Mouse (Mus musculus): Measurements from ENCODE around the gene Trpc2. TPM values are rescaled to one million over a fixed set of nuclear protein-coding genes. Genes with fewer than 3 reads are reported as not detected.

Trpc2 gene
- polyA plus RNA-seq, 1 experiment: not detected

DNA sequence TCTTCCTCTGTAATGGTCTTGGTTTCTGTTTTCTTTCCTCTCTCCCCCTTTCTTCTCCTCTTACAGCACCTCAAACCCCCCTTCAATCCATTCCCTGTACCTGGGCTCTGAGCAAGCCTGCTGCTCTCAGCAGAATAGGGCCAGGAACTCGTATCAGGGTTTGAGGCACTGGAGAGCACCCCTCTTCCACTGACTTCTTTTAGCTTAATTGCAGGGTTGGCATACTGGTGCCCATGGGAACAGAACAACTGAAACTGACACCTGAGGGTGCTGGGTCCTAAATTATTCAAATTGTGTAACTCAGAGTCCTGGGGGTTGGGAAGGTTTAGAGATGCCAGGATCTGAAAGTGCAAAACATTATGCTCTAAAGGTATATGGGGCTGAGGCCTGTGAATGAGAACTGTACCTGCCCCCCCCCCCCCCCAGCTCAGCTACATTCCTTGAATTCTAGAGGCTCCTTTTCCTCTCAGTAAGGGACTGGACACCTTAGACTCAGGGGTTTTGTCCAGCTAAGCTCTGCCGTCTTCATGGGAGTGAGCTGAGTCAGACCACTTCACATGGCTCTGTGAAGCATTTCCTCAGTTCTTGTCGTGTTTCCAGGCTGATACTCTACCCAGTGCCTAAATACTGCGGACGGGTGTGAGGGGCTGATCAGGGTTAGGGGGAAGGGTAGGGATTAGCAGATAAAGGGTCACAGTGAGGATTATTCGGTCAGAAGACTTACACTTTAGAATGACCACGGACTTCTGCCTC is 33.8 kb downstream of the Trpc2 start, which contains the start of gene Chrna10:
Gene Chrna10 (minus strand): TSS at position 250 of the 753 bp plus-strand sequence.
- no peak within 1 kb of the TSS for H3K9ac ChIP-seq (ENCODE audit: low read depth, poor library complexity, severe bottlenecking)
- peaks cover 21% of the 10 kb centered on the region for H3K36me3 ChIP-seq (ENCODE audit: control insufficient read depth, insufficient read depth, low read length, poor library complexity, severe bottlenecking)
- H3K27me3 ChIP-seq (ENCODE audit: control insufficient read depth, insufficient read depth, low read length, poor library complexity, severe bottlenecking): no peaks in the 10 kb centered on the region
- no peak within 1 kb of the TSS for H3K27ac ChIP-seq (ENCODE audit: insufficient read depth, low read length)
- no peak within 1 kb of the TSS for H3K4me3 ChIP-seq (ENCODE audit: low read depth, low read length)
- H3K4me1 ChIP-seq (ENCODE audit: control insufficient read depth, insufficient read depth, low read length): no peaks in the 10 kb centered on the region
- H3K9me3 ChIP-seq (replicated peaks; ENCODE audit: control insufficient read depth, insufficient read depth, low read length, poor library complexity, severe bottlenecking): no peaks in the 10 kb centered on the region
- TF ChIP-seq POLR2A (IDR thresholded peaks at IDR 0.05; ENCODE audit: insufficient read depth, low read length): no peak
- no peak for TF ChIP-seq CTCF (IDR thresholded peaks at IDR 0.05; ENCODE audit: low read depth, low read length)
- no peak for TF ChIP-seq EP300 (IDR thresholded peaks at IDR 0.05; ENCODE audit: insufficient read depth, low read depth, low read length)

DNA sequence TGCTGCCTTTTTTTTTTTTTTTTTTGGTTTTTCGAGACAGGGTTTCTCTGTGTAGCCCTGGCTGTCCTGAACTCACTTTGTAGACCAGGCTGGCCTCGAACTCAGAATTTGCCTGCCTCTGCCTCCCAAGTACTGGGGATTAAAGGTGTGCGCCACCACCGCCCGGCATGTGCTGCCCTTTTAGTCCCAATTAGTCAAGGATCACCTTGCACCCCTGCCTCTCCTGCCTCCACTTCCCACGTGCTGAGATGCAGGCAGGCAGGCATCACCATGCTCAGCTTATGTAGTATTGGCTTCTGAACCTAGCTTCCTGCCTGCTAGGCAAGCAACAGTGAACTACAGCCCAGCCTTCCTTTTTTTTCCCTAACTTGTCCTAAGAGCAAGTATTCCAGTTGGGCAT is 34.5 kb downstream of the Trpc2 start:
- H3K9me3 ChIP-seq (replicated peaks; ENCODE audit: control insufficient read depth, insufficient read depth, low read length, poor library complexity, severe bottlenecking): no peaks in the 10 kb centered on the region
- peaks cover 27% of the 10 kb centered on the region for H3K36me3 ChIP-seq (ENCODE audit: control insufficient read depth, insufficient read depth, low read length, poor library complexity, severe bottlenecking)
- H3K27ac ChIP-seq (ENCODE audit: insufficient read depth, low read length): no peak overlapping the region
- H3K9ac ChIP-seq (ENCODE audit: low read depth, poor library complexity, severe bottlenecking): no peak overlapping the region
- H3K27me3 ChIP-seq (ENCODE audit: control insufficient read depth, insufficient read depth, low read length, poor library complexity, severe bottlenecking): no peaks in the 10 kb centered on the region
- H3K4me3 ChIP-seq (ENCODE audit: low read depth, low read length): no peak overlapping the region
- no peaks in the 10 kb centered on the region for H3K4me1 ChIP-seq (ENCODE audit: control insufficient read depth, insufficient read depth, low read length)
- no peak for TF ChIP-seq POLR2A (IDR thresholded peaks at IDR 0.05; ENCODE audit: insufficient read depth, low read length)
- no peak for TF ChIP-seq EP300 (IDR thresholded peaks at IDR 0.05; ENCODE audit: insufficient read depth, low read depth, low read length)
- no peak for TF ChIP-seq CTCF (IDR thresholded peaks at IDR 0.05; ENCODE audit: low read depth, low read length)

DNA sequence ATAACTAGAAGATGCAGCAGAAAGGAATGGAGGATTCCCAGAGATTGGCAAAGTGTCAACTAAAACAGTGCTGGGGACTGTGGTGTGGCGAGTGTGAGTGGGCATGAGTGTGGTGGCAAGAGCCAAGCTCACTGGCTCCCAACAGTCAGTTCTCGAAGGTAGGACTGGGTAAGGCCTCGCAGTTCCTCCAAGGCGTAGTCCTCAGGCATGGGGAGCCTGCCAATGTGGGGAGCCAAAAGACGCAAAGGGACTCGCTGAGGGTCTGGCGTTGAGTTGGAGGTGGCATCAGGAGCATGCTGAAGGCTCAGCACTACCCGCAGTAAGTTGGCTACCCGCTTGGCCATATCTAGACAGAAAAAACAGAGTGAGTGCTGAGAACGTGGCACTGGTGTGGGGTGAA is 37.4 kb downstream of the Trpc2 start:
- H3K27me3 ChIP-seq (ENCODE audit: control insufficient read depth, insufficient read depth, low read length, poor library complexity, severe bottlenecking): no peaks in the 10 kb centered on the region
- H3K4me1 ChIP-seq (ENCODE audit: control insufficient read depth, insufficient read depth, low read length): no peaks in the 10 kb centered on the region
- H3K4me3 ChIP-seq (ENCODE audit: low read depth, low read length): no peak overlapping the region
- H3K9ac ChIP-seq (ENCODE audit: low read depth, poor library complexity, severe bottlenecking): no peak overlapping the region
- H3K9me3 ChIP-seq (replicated peaks; ENCODE audit: control insufficient read depth, insufficient read depth, low read length, poor library complexity, severe bottlenecking): no peaks in the 10 kb centered on the region
- TF ChIP-seq CTCF (IDR thresholded peaks at IDR 0.05; ENCODE audit: low read depth, low read length) (no peak), EP300 (IDR thresholded peaks at IDR 0.05; ENCODE audit: insufficient read depth, low read depth, low read length) (no peak), POLR2A (IDR thresholded peaks at IDR 0.05; ENCODE audit: insufficient read depth, low read length) (no peak)
- H3K27ac ChIP-seq (ENCODE audit: insufficient read depth, low read length): no peak overlapping the region
- H3K36me3 ChIP-seq (ENCODE audit: control insufficient read depth, insufficient read depth, low read length, poor library complexity, severe bottlenecking): peaks cover 57% of the 10 kb centered on the region

DNA sequence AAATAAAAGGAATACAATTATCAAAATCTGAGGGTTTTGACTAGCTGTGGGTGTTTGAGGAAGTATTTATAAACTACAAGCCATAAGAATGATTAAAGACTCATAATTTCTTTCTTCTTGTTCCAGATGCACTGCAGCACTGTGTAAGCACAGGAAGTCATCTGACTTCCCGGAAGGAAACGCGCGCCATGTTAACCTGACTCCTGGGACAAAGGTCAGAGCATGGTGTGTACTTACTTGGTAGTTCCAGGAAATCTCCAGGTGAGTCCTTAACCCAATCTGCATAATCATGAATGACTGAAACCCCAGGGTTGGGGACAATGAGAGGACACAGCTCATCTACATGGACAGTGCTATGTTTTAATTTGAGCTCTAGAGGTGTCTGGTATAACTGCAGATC is 49.5 kb downstream of the Trpc2 start:
- H3K36me3 ChIP-seq (ENCODE audit: control insufficient read depth, insufficient read depth, low read length, poor library complexity, severe bottlenecking): peaks cover 71% of the 10 kb centered on the region

DNA sequence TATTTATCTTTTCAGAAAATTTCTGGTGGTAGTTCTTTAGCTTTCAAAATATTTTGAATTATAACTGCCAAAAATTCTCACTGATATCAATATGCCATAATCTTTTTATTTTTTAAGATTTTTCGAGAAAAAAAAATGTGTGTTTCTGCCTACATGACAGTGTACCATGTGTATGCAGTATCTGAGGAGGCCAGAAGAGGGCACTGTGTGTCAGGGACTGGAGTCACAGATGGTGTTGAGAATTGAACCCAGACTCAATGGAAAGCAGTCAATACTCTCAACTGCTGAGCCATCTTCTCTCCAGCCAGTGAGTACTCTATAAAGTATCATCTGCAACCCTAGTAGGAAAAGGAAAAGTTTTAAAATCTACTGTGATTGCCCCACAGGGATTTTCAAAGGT is 54.5 kb downstream of the Trpc2 start:
- Histone ChIP-seq H3K27me3 (ENCODE audit: control insufficient read depth, insufficient read depth, low read length, poor library complexity, severe bottlenecking) (no peaks in the 10 kb centered on the region), H3K9me3 (replicated peaks; ENCODE audit: control insufficient read depth, insufficient read depth, low read length, poor library complexity, severe bottlenecking) (no peaks in the 10 kb centered on the region), H3K36me3 (ENCODE audit: control insufficient read depth, insufficient read depth, low read length, poor library complexity, severe bottlenecking) (peaks cover 66% of the 10 kb centered on the region), H3K27ac (ENCODE audit: insufficient read depth, low read length) (no peak overlapping the region), H3K4me1 (ENCODE audit: control insufficient read depth, insufficient read depth, low read length) (no peaks in the 10 kb centered on the region), H3K4me3 (ENCODE audit: low read depth, low read length) (no peak overlapping the region), H3K9ac (ENCODE audit: low read depth, poor library complexity, severe bottlenecking) (no peak overlapping the region)
- TF ChIP-seq EP300 (IDR thresholded peaks at IDR 0.05; ENCODE audit: insufficient read depth, low read depth, low read length) (no peak), CTCF (IDR thresholded peaks at IDR 0.05; ENCODE audit: low read depth, low read length) (peak; percentile 13)

More for the DNA sequence above, 49.5 kb downstream of the Trpc2 start:
- Histone ChIP-seq H3K27me3 (ENCODE audit: control insufficient read depth, insufficient read depth, low read length, poor library complexity, severe bottlenecking) (no peaks in the 10 kb centered on the region), H3K9ac (ENCODE audit: low read depth, poor library complexity, severe bottlenecking) (no peak overlapping the region), H3K9me3 (replicated peaks; ENCODE audit: control insufficient read depth, insufficient read depth, low read length, poor library complexity, severe bottlenecking) (no peaks in the 10 kb centered on the region), H3K4me3 (ENCODE audit: low read depth, low read length) (no peak overlapping the region), H3K27ac (ENCODE audit: insufficient read depth, low read length) (no peak overlapping the region), H3K4me1 (ENCODE audit: control insufficient read depth, insufficient read depth, low read length) (no peaks in the 10 kb centered on the region)
- TF ChIP-seq CTCF (IDR thresholded peaks at IDR 0.05; ENCODE audit: low read depth, low read length) (no peak), EP300 (IDR thresholded peaks at IDR 0.05; ENCODE audit: insufficient read depth, low read depth, low read length) (no peak), POLR2A (IDR thresholded peaks at IDR 0.05; ENCODE audit: insufficient read depth, low read length) (no peak)

DNA sequence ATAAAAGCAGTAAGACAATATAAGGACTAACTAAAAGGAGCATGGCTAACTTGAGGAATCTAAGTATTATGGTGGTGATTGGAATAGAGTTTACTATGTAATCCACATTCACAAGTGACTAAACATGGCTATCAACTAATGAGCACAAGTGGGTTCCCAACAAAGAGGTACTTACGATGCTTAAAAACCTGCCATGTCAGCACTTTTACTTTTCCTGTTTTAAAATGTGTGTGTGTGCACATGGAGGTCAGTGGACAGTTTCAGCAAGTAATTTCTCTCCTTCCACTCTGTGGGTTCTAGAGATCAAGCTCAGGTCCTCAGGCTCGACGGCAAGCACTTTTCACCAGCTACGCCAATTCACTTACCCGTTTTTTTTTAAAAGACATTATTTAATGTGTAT is 55.0 kb downstream of the Trpc2 start:
- H3K27ac ChIP-seq (ENCODE audit: insufficient read depth, low read length): no peak overlapping the region
- H3K9me3 ChIP-seq (replicated peaks; ENCODE audit: control insufficient read depth, insufficient read depth, low read length, poor library complexity, severe bottlenecking): no peaks in the 10 kb centered on the region
- peaks cover 64% of the 10 kb centered on the region for H3K36me3 ChIP-seq (ENCODE audit: control insufficient read depth, insufficient read depth, low read length, poor library complexity, severe bottlenecking)
- H3K27me3 ChIP-seq (ENCODE audit: control insufficient read depth, insufficient read depth, low read length, poor library complexity, severe bottlenecking): no peaks in the 10 kb centered on the region
- no peak for TF ChIP-seq EP300 (IDR thresholded peaks at IDR 0.05; ENCODE audit: insufficient read depth, low read depth, low read length)
- no peak for TF ChIP-seq POLR2A (IDR thresholded peaks at IDR 0.05; ENCODE audit: insufficient read depth, low read length)
- no peak for TF ChIP-seq CTCF (IDR thresholded peaks at IDR 0.05; ENCODE audit: low read depth, low read length)
- no peak overlapping the region for H3K9ac ChIP-seq (ENCODE audit: low read depth, poor library complexity, severe bottlenecking)
- no peaks in the 10 kb centered on the region for H3K4me1 ChIP-seq (ENCODE audit: control insufficient read depth, insufficient read depth, low read length)
- H3K4me3 ChIP-seq (ENCODE audit: low read depth, low read length): no peak overlapping the region

Other genes starting within 250 kb of the Trpc2 start
- 64.0 and 67.9 TPM in 2 replicates for gene Inppl1, start 244.9 kb upstream of the Trpc2 start, polyA plus RNA-seq (2011; ENCODE audit: insufficient read depth, insufficient read length, low read depth, missing spikeins)
- gene Folr2, start 225.9 kb upstream of the Trpc2 start, polyA plus RNA-seq (2011; ENCODE audit: insufficient read depth, insufficient read length, low read depth, missing spikeins): 1.2 TPM in 2 replicates
- gene Anapc15, start 219.4 kb upstream of the Trpc2 start, polyA plus RNA-seq (2011; ENCODE audit: insufficient read depth, insufficient read length, low read depth, missing spikeins): 70.7 and 96.2 TPM in 2 replicates
- gene Folr1, start 212.3 kb upstream of the Trpc2 start, polyA plus RNA-seq (2011; ENCODE audit: insufficient read depth, insufficient read length, low read depth, missing spikeins): 54.6 and 59.8 TPM in 2 replicates
- gene Lamtor1, start 177.2 kb upstream of the Trpc2 start, polyA plus RNA-seq (2011; ENCODE audit: insufficient read depth, insufficient read length, low read depth, missing spikeins): 80.9 and 85.9 TPM in 2 replicates
- gene Tomt, start 176.8 kb upstream of the Trpc2 start, polyA plus RNA-seq (2011; ENCODE audit: insufficient read depth, insufficient read length, low read depth, missing spikeins): not detected in 2 replicates
- 6.7 and 7.5 TPM in 2 replicates for gene Lrrc51, start 149.2 kb upstream of the Trpc2 start, polyA plus RNA-seq (2011; ENCODE audit: insufficient read depth, insufficient read length, low read depth, missing spikeins)
- gene Numa1, start 149.0 kb upstream of the Trpc2 start, polyA plus RNA-seq (2011; ENCODE audit: insufficient read depth, insufficient read length, low read depth, missing spikeins): 160 and 170 TPM in 2 replicates
- 6.3 TPM in 2 replicates for gene Il18bp, start 64.4 kb upstream of the Trpc2 start, polyA plus RNA-seq (2011; ENCODE audit: insufficient read depth, insufficient read length, low read depth, missing spikeins)
- 21.9 and 27.1 TPM in 2 replicates for gene Rnf121, start 17.6 kb upstream of the Trpc2 start, polyA plus RNA-seq (2011; ENCODE audit: insufficient read depth, insufficient read length, low read depth, missing spikeins)
- 43.9 and 54.2 TPM in 2 replicates for gene Xndc1, start 17.6 kb upstream of the Trpc2 start, polyA plus RNA-seq (2011; ENCODE audit: insufficient read depth, insufficient read length, low read depth, missing spikeins)
- 0.76 and 1.3 TPM in 2 replicates for gene Xntrpc, start 17.4 kb upstream of the Trpc2 start, polyA plus RNA-seq (2011; ENCODE audit: insufficient read depth, insufficient read length, low read depth, missing spikeins)
- 0.94 and 0.99 TPM in 2 replicates for gene Art1, start 18.6 kb downstream of the Trpc2 start, polyA plus RNA-seq (2011; ENCODE audit: insufficient read depth, insufficient read length, low read depth, missing spikeins)
- 2.7 and 3.7 TPM in 2 replicates for gene Art5, start 26.4 kb downstream of the Trpc2 start, polyA plus RNA-seq (2011; ENCODE audit: insufficient read depth, insufficient read length, low read depth, missing spikeins)
- not detected in 2 replicates for gene Chrna10, start 33.7 kb downstream of the Trpc2 start, polyA plus RNA-seq (2011; ENCODE audit: insufficient read depth, insufficient read length, low read depth, missing spikeins)
- 118 and 119 TPM in 2 replicates for gene Nup98, start 127.1 kb downstream of the Trpc2 start, polyA plus RNA-seq (2011; ENCODE audit: insufficient read depth, insufficient read length, low read depth, missing spikeins)
- 48.9 and 55.0 TPM in 2 replicates for gene Pgap2, start 127.1 kb downstream of the Trpc2 start, polyA plus RNA-seq (2011; ENCODE audit: insufficient read depth, insufficient read length, low read depth, missing spikeins)
- 20.0 and 20.4 TPM in 2 replicates for gene Rhog, start 172.9 kb downstream of the Trpc2 start, polyA plus RNA-seq (2011; ENCODE audit: insufficient read depth, insufficient read length, low read depth, missing spikeins)
- 26.0 and 28.9 TPM in 2 replicates for gene Stim1, start 184.7 kb downstream of the Trpc2 start, polyA plus RNA-seq (2011; ENCODE audit: insufficient read depth, insufficient read length, low read depth, missing spikeins)